Mouse (Mus musculus) gastrocnemius, adult 18-20 months (tissue): ENCODE measurements at regions not wholly inside any gene's neighbourhood (a gene's known extent, or its start where the extent isn't known, plus 50 kb on each side); places are given as distances from the start of the nearest gene placed in this dataset.

ENCODE experiments used
- DNase-seq: peaks from one replicate; pipeline ENCODE4 v3.0.0; 2021; ENCODE audit warnings: low spot score

DNA sequence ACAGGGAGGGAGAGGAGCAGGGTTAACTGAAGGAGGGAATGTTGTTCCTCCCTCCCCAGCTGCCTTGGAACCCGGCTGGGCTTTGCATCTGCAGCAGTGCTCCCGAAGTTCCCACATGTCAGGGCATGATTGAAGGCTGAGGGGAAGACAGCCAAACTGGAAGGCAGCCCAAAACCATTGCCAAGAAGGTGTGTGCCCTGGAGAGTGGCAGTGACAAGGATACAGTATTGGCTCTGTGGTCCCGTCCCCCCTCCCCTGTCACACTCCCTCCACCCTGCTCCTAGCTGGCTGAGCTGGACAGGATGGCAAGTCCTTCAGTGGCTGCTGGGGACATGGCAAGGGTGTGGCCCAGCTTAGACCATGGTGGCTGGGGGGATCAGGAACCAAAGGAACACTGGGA lies 79.1 kb downstream of the Cyp26b1 start:
- no peak for DNase-seq

GRCm38 (mm10) chr6:84508598-84508997 lies 85.1 kb downstream of the Cyp26b1 start:
- no peak for DNase-seq

DNA sequence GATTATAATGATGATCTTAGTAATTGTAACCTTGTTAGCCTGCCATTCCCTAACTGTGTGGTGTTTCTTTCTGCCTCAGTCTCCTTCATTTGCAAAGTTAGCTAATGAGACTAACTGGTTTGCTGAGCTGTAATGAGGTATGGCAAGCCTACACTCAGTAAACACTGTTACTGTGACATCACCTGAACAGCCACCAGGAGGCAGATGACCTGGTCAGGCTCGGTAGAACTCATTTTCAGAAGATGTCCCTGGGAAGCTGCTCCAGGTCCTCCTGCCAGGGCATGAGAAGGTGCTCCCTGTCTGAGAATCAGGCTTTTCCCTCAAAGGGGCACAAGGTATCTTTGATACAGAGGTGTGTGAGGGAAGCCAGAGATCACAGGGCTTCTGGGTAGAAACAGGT lies 87.0 kb downstream of the Cyp26b1 start:
- no peak for DNase-seq

DNA sequence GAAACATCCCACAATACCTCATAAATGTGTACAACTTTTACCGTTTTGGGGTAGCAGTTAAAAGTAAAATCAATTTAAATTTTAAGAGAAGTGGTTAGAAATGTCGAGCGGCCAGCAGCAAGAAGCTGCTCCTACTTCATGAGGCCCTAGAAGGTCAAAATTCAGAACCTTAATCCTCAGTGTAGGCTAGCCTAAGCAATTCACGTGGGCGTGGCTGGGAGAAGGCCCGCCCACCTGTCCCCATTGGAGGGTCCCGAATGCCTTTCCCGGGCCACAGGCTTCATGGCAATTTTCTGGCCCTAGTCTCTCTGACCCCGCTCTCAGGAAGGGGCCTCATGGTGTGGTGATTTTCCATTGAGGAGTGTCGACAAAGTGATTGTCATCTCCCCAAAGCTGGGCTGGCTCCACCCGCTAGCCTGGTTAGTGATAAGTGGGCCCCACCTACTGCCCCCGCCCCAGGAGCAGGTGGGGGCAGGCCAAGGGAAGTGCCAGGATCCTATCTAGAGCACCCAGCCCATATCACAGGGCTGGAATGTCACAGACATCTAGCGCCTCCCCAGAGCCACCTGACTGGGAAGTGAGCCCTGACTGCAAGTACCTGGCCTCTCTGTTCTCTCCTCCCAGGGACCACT lies 93.3 kb downstream of the Cyp26b1 start:
- DNase-seq, result no peak

- DNase-seq, result no peak
These were observed 95.6 kb downstream of the Cyp26b1 start for GRCm38 (mm10) chr6:84498076-84498475.

DNA sequence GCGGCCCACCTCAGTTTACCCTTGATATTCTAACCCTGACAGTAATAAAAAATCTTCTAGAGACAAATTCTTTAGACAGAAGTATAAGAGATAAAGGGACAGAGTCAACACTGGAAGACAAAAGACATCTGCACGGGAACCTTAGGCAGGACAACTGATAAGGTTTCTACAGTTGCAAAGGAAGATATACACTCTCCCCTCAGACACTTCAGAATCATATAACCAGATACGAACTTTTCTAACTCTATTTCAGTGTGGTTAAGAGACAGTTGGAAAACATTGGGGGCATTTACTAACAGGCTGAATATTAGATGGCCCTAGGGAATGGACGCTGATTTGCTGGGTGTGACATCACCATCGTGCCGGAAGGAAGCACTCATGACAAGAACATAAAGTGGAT lies 100.0 kb downstream of the Cyp26b1 start:
- no peak for DNase-seq

- DNase-seq, result no peak
These were observed 100.5 kb downstream of the Cyp26b1 start for GRCm38 (mm10) chr6:84493169-84493568.

DNA sequence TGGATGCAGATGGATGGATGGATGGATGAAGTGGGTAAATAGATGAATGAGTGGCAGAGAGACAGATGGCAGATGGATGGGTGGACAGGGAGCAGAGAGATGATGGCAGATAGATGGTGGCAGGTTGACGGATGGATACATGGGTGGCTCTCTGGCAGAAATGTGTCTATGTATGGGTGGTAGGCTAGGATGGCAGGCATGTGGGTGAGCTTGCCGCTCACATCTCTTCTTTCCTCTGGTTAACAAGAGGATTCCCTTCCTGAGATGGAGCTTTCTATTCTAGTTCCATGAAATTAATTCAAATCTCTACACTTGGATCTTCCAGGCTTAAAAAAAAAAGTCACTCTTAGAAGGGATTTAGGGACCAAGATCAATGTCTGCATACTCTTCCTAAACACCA lies 101.1 kb downstream of the Cyp26b1 start:
- DNase-seq, result no peak

GRCm38 (mm10) chr6:84491106-84491505 lies 102.6 kb downstream of the Cyp26b1 start:
- DNase-seq, result no peak

DNA sequence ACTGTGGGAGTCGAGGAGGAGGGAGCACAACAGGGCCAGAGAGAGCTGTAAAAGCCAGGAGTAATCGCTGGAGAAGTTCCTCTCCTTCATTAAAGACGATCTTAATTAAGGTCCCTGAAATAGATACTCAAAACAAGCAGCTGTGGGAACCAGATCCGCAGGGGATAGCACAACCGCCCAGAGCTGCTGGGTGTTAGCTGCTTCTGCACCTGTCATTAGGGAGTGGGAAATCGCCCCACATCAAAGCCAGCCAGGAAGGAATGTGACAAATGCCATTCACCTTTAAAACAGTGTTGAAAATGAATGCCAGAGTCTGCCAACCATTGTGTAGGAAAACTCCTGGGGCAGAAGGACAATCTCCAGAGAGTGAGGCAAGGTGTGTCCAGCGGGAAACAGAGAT lies 112.5 kb downstream of the Cyp26b1 start:
- DNase-seq, result no peak

- no peak for DNase-seq
These were observed 116.6 kb downstream of the Cyp26b1 start for GRCm38 (mm10) chr6:84477072-84477471.

DNA sequence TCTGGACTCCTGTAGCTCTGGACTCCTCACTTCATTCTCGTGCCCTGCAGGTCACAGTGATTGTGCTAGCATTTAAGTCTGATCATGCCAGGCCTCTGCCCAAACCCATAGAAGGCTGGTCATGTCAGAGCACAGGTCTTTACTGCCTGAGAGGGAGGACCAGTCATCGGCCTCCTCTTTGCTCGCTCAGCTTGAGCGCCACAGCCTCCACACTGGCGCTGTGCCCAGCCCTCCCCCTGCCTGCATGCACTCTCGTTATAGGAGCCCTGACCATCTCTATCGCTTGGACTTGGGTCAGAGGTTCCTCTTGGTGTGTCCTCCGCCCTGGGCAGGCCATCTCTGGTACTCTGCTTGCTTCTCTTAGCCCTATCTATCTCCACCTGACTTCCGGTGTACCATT lies 117.2 kb downstream of the Cyp26b1 start:
- no peak for DNase-seq

DNA sequence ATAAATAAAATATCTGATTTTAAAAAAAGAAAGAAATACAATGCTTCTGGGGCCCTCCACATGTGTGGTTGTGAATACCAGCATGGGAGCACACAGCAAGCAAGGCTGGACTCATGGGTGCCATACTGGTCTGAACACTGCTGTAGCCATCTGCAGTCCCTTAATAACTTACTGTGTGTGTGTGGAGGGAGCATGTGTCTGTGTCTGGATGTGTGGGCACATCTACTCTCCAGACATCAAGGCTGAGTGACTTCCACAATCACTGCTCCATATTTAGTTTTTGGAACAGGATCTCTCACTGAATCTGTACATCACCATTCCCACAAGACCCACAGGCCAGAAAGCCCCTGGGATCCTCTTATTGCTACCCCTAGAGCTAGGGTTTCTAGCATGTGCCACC lies 118.9 kb downstream of the Cyp26b1 start:
- no peak for DNase-seq

DNA sequence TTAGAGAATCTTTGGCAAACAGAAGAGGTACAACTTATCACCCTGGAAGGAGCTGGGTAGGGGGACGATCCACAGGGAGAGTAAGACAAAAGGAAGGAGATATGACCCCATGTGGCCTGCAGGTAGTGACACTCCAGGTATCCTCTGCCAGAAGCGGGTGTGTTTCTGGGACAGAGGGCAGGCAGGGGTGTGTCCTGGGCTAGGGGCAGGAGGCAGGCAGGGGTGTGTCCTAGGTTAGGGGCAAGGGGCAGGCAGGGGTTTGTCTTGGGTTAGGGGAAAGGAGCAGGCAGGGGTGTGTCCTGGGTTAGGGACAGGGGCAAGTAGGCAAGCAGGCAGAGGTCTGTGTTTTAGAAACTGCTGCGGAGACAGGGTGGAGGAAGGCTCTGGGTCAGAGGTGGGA lies 120.5 kb downstream of the Cyp26b1 start:
- no peak for DNase-seq

- no peak for DNase-seq
These were observed 121.4 kb downstream of the Cyp26b1 start for GRCm38 (mm10) chr6:84472287-84472686.

DNA sequence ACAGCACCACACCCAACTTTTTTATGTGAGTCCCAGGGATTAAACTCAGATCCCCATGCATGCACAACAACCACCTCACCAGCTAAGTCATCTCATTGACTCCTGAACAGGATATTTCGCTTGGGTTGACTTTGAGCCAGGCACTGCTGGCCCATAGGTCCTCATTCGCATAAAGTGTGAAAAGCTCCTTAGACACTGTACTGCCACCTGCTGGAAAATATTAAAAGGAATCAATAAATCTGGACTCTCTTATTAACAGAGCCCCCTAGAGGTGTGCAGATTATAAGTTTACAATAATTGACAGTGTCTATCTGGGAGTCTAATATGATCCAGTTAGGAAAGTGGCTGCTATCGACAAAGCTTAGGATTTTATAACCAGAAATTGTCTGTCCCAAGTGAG lies 126.4 kb downstream of the Cyp26b1 start:
- no peak for DNase-seq

DNA sequence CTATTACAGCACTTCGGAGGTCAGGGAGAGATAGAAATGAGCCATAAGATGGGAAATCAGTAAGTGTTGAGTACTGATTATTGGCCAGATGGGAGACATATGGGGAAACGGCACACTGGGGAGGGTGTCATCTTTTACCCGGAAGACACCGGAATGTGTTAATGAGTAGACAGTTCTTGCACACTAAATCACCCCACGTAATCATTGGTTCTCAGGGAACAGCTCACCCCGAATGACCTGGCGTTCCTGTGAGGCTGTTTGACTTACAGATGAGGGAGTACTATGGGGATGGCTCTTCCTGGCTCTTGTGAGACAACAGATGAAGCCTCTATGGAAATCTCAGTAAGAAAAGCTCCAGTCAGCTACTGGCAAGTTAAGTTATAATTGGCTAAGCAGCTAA lies 127.5 kb downstream of the Cyp26b1 start:
- DNase-seq, result no peak

- no peak for DNase-seq
These were observed 128.1 kb downstream of the Cyp26b1 start for GRCm38 (mm10) chr6:84465596-84465995.

GRCm38 (mm10) chr6:84463592-84464367 lies 129.9 kb downstream of the Cyp26b1 start:
- DNase-seq, result no peak

GRCm38 (mm10) chr6:84456803-84457202 lies 136.9 kb downstream of the Cyp26b1 start:
- no peak for DNase-seq

DNA sequence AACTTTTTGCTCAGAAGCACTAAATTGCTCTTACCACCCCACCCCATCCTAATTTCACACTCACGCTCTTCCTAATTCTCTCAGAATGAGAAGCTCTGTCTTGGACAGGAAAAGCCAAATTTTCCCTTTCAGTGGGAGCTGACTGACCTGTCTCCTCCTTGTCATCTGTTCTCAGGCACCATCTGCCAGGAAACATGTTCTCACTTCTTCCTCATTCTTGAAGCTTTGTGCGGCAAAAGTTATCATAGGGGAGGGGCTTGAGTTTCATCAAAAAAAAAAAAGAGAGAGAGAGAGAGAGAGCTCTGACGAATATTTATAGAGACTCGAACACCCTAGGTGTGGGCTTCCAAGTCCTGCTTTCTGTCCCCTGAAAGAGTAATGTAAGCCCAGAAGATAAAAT lies 148.6 kb downstream of the Cyp26b1 start:
- DNase-seq, result no peak

GRCm38 (mm10) chr6:84442667-84443066 lies 151.0 kb downstream of the Cyp26b1 start:
- no peak for DNase-seq

GRCm38 (mm10) chr6:84441721-84442480 lies 151.8 kb downstream of the Cyp26b1 start:
- no peak for DNase-seq
